Mouse (Mus musculus) liver, embryonic 13.5 days (tissue): ENCODE data around the gene Rcbtb2. TPM values are rescaled to one million over a fixed set of nuclear protein-coding genes. Genes with fewer than 3 reads are reported as not detected.

Experiments
- ATAC-seq: fragments of 200-750 bp; cut with Nextera tagmentation; 2 replicates; pipeline ENCODE4 v1.8.0; 2017; ENCODE audit warnings: low read depth, mild to moderate bottlenecking, moderate number of reproducible peaks, moderate library complexity
- DNase-seq: peaks from one replicate; pipeline ENCODE4 v3.0.0; 2022
- H3K27ac ChIP-seq: fragments of 300-500 bp; sonication (generic); 2 replicates; pipeline ENCODE4 v1.5.1; 2015; ENCODE audit warnings: moderate library complexity, mild to moderate bottlenecking, inconsistent platforms
- H3K27me3 ChIP-seq: fragments of 300-500 bp; sonication (generic); 2 replicates; pipeline ENCODE4 v1.6.1; 2015; ENCODE audit warnings: mild to moderate bottlenecking, inconsistent platforms
- H3K36me3 ChIP-seq: fragments of 300-500 bp; sonication (generic); 2 replicates; pipeline ENCODE4 v1.6.1; 2015; ENCODE audit warnings: mild to moderate bottlenecking, inconsistent platforms
- H3K4me1 ChIP-seq: fragments of 300-500 bp; sonication (generic); replicated peaks from 2 replicates; pipeline ENCODE4 v1.6.1; 2015; ENCODE audit warnings: inconsistent platforms
- H3K4me2 ChIP-seq: fragments of 300-500 bp; sonication (generic); 2 replicates; pipeline ENCODE4 v1.6.1; 2015; ENCODE audit warnings: inconsistent platforms, mild to moderate bottlenecking, moderate library complexity
- H3K4me3 ChIP-seq: fragments of 300-500 bp; sonication (generic); replicated peaks from 2 replicates; pipeline ENCODE4 v1.5.1; 2015; ENCODE audit warnings: mild to moderate bottlenecking, inconsistent platforms
- H3K9ac ChIP-seq: fragments of 300-500 bp; sonication (generic); 2 replicates; pipeline ENCODE4 v1.6.1; 2015; ENCODE audit warnings: mild to moderate bottlenecking, inconsistent platforms
- H3K9me3 ChIP-seq: fragments of 300-500 bp; sonication (generic); replicated peaks from 2 replicates; pipeline ENCODE4 v1.6.1; 2016; ENCODE audit warnings: inconsistent platforms
- WGBS: fragments of 180-500 bp; shearing (Covaris S2); methylation state at CpG from one replicate; pipeline ENCODE4 v1.1.7; 2015; ENCODE audit not compliant: insufficient replicate concordance; 5-methylcytosine and 5-hydroxymethylcytosine counted together
- polyA plus RNA-seq: library from polyadenylated mRNA; unstranded; fragments of >200 nt; fragmentation: Nextera tagmentation; extraction: Ambion mirVana; gene quantifications from 2 replicates; pipeline ENCODE4 v1.2.1, GENCODE M21; 2015

The Rcbtb2 gene
- polyA plus RNA-seq, 1 experiment from 2014 or later = 20.2 TPM

GRCm38 (mm10) chr14:73175814-73176213 is 53.0 kb downstream of the Rcbtb2 start:
- H3K27me3 ChIP-seq = no peaks in the 10 kb centered on the region
- H3K27ac ChIP-seq = no peak overlapping the region
- no peaks in the 10 kb centered on the region for H3K9me3 ChIP-seq
- no peak overlapping the region for H3K9ac ChIP-seq
- peaks cover 10% of the 10 kb centered on the region; the same call in 1 of the 2 replicates for H3K36me3 ChIP-seq
- 16% methylated on average over 6 of the region's 6 CpGs for WGBS
- no peak for DNase-seq
- no peak overlapping the region for H3K4me3 ChIP-seq
- H3K4me1 ChIP-seq = peaks cover 48% of the 10 kb centered on the region
- no peak overlapping the region for H3K4me2 ChIP-seq
- peak; percentile 21; the same call in 1 of the 2 replicates for ATAC-seq

- Histone ChIP-seq H3K4me2 (no peak overlapping the region), H3K9me3 (no peaks in the 10 kb centered on the region), H3K27me3 (no peaks in the 10 kb centered on the region), H3K27ac (no peak overlapping the region), H3K4me1 (peaks cover 48% of the 10 kb centered on the region), H3K9ac (no peak overlapping the region), H3K36me3 (peaks cover 10% of the 10 kb centered on the region; the same call in 1 of the 2 replicates), H3K4me3 (no peak overlapping the region)
- WGBS = 48% methylated on average over 5 of the region's 5 CpGs
- ATAC-seq (no peak), DNase-seq (no peak)
Measured at GRCm38 (mm10) chr14:73176266-73176665, 53.4 kb downstream of the Rcbtb2 start.

GRCm38 (mm10) chr14:73177961-73178360 is 55.1 kb downstream of the Rcbtb2 start:
- Histone ChIP-seq H3K36me3 (peaks cover 10% of the 10 kb centered on the region; the same call in 1 of the 2 replicates), H3K4me2 (no peak overlapping the region), H3K9me3 (no peaks in the 10 kb centered on the region), H3K27ac (no peak overlapping the region; the same call in 1 of the 2 replicates), H3K27me3 (no peaks in the 10 kb centered on the region), H3K9ac (no peak overlapping the region), H3K4me1 (peaks cover 48% of the 10 kb centered on the region), H3K4me3 (no peak overlapping the region)
- no peak for ATAC-seq
- WGBS = 66% methylated on average over 11 of the region's 11 CpGs
- DNase-seq = no peak

- ATAC-seq (peak; percentile 57), DNase-seq (no peak)
- 38% methylated on average over 4 of the region's 4 CpGs for WGBS
- no peak overlapping the region for H3K4me2 ChIP-seq
- H3K4me1 ChIP-seq = peaks cover 47% of the 10 kb centered on the region
- no peaks in the 10 kb centered on the region for H3K27me3 ChIP-seq
- peak overlapping the region; percentile 66 for H3K27ac ChIP-seq
- no peaks in the 10 kb centered on the region for H3K9me3 ChIP-seq
- no peak overlapping the region for H3K4me3 ChIP-seq
- H3K36me3 ChIP-seq = peaks cover 11% of the 10 kb centered on the region; the same call in 1 of the 2 replicates
- H3K9ac ChIP-seq = no peak overlapping the region
Measured at GRCm38 (mm10) chr14:73179221-73179681, 56.4 kb downstream of the Rcbtb2 start.

- Histone ChIP-seq H3K36me3 (peaks cover 16% of the 10 kb centered on the region; the same call in 1 of the 2 replicates), H3K9ac (no peak overlapping the region), H3K4me2 (no peak overlapping the region), H3K27ac (no peak overlapping the region), H3K4me3 (no peak overlapping the region), H3K4me1 (peaks cover 34% of the 10 kb centered on the region), H3K27me3 (no peaks in the 10 kb centered on the region), H3K9me3 (no peaks in the 10 kb centered on the region)
- no peak for DNase-seq
- no peak for ATAC-seq
- 77% methylated on average over 3 of the region's 3 CpGs for WGBS
Measured at GRCm38 (mm10) chr14:73180671-73181070, 57.8 kb downstream of the Rcbtb2 start.

- H3K4me3 ChIP-seq = no peak overlapping the region
- DNase-seq (no peak), ATAC-seq (no peak)
- 73% methylated on average over 2 of the region's 2 CpGs for WGBS
- no peaks in the 10 kb centered on the region for H3K9me3 ChIP-seq
- H3K4me1 ChIP-seq = peaks cover 30% of the 10 kb centered on the region
- H3K36me3 ChIP-seq = peaks cover 18% of the 10 kb centered on the region
- H3K27me3 ChIP-seq = no peaks in the 10 kb centered on the region
- H3K4me2 ChIP-seq = no peak overlapping the region
- no peak overlapping the region for H3K9ac ChIP-seq
- no peak overlapping the region for H3K27ac ChIP-seq
Measured at GRCm38 (mm10) chr14:73181144-73181543, 58.3 kb downstream of the Rcbtb2 start.

- no peaks in the 10 kb centered on the region for H3K27me3 ChIP-seq
- DNase-seq = no peak
- 86% methylated on average over 7 of the region's 7 CpGs for WGBS
- no peak overlapping the region for H3K4me3 ChIP-seq
- H3K36me3 ChIP-seq = peaks cover 18% of the 10 kb centered on the region
- H3K9me3 ChIP-seq = no peaks in the 10 kb centered on the region
- H3K4me1 ChIP-seq = no peaks in the 10 kb centered on the region
- no peak overlapping the region for H3K27ac ChIP-seq
- ATAC-seq = no peak
- H3K4me2 ChIP-seq = no peak overlapping the region
- H3K9ac ChIP-seq = no peak overlapping the region
Measured at GRCm38 (mm10) chr14:73186875-73187274, 64.0 kb downstream of the Rcbtb2 start.

GRCm38 (mm10) chr14:73199058-73199457 is 76.2 kb downstream of the Rcbtb2 start:
- Histone ChIP-seq H3K9me3 (no peaks in the 10 kb centered on the region), H3K27ac (no peak overlapping the region), H3K4me1 (peaks cover 3% of the 10 kb centered on the region; the same call in 1 of the 2 replicates), H3K27me3 (no peaks in the 10 kb centered on the region), H3K9ac (no peak overlapping the region), H3K4me3 (no peak overlapping the region), H3K36me3 (peaks cover 62% of the 10 kb centered on the region), H3K4me2 (no peak overlapping the region)
- ATAC-seq = no peak
- WGBS = 77% methylated on average over 5 of the region's 5 CpGs
- no peak for DNase-seq

GRCm38 (mm10) chr14:73201447-73201846 is 78.6 kb downstream of the Rcbtb2 start:
- Histone ChIP-seq H3K36me3 (peaks cover 48% of the 10 kb centered on the region), H3K9ac (no peak overlapping the region), H3K27me3 (no peaks in the 10 kb centered on the region), H3K4me1 (peaks cover 3% of the 10 kb centered on the region; the same call in 1 of the 2 replicates), H3K4me2 (no peak overlapping the region), H3K9me3 (no peaks in the 10 kb centered on the region), H3K27ac (no peak overlapping the region), H3K4me3 (no peak overlapping the region)
- WGBS = 45% methylated on average over 3 of the region's 3 CpGs
- DNase-seq = no peak
- ATAC-seq = no peak

- ATAC-seq (no peak), DNase-seq (no peak)
- no peak overlapping the region for H3K4me2 ChIP-seq
- 0 out of 2 replicates have a peak, but pooled peaks cover 3% of the 10 kb centered on the region for H3K4me1 ChIP-seq
- WGBS = 54% methylated on average over 3 of the region's 3 CpGs
- H3K27me3 ChIP-seq = no peaks in the 10 kb centered on the region
- no peaks in the 10 kb centered on the region for H3K9me3 ChIP-seq
- H3K36me3 ChIP-seq = peaks cover 29% of the 10 kb centered on the region
- H3K9ac ChIP-seq = no peak overlapping the region
- H3K4me3 ChIP-seq = no peak overlapping the region
- H3K27ac ChIP-seq = no peak overlapping the region
Measured at GRCm38 (mm10) chr14:73204016-73204415, 81.2 kb downstream of the Rcbtb2 start.

GRCm38 (mm10) chr14:73209262-73209661 is 86.4 kb downstream of the Rcbtb2 start:
- peaks cover 38% of the 10 kb centered on the region for H3K36me3 ChIP-seq
- H3K27ac ChIP-seq = no peak overlapping the region

GRCm38 (mm10) chr14:73210196-73210595 is 87.4 kb downstream of the Rcbtb2 start:
- no peak for DNase-seq
- Histone ChIP-seq H3K27ac (no peak overlapping the region), H3K36me3 (peaks cover 45% of the 10 kb centered on the region), H3K27me3 (no peaks in the 10 kb centered on the region), H3K4me1 (peaks cover 5% of the 10 kb centered on the region; the same call in 1 of the 2 replicates), H3K9me3 (no peaks in the 10 kb centered on the region), H3K4me3 (no peak overlapping the region), H3K4me2 (no peak overlapping the region), H3K9ac (no peak overlapping the region)
- ATAC-seq = no peak
- WGBS = 90% methylated on average over 8 of the region's 8 CpGs

More at GRCm38 (mm10) chr14:73209262-73209661, 86.4 kb downstream of the Rcbtb2 start:
- H3K27me3 ChIP-seq = no peaks in the 10 kb centered on the region
- H3K4me1 ChIP-seq = peaks cover 5% of the 10 kb centered on the region; the same call in 1 of the 2 replicates
- no peaks in the 10 kb centered on the region for H3K9me3 ChIP-seq
- no peak overlapping the region for H3K9ac ChIP-seq
- H3K4me3 ChIP-seq = no peak overlapping the region
- no peak for DNase-seq
- no peak for ATAC-seq
- no peak overlapping the region for H3K4me2 ChIP-seq
